Mouse (Mus musculus): ENCODE data around the gene Sim2.

The Sim2 gene

DNA sequence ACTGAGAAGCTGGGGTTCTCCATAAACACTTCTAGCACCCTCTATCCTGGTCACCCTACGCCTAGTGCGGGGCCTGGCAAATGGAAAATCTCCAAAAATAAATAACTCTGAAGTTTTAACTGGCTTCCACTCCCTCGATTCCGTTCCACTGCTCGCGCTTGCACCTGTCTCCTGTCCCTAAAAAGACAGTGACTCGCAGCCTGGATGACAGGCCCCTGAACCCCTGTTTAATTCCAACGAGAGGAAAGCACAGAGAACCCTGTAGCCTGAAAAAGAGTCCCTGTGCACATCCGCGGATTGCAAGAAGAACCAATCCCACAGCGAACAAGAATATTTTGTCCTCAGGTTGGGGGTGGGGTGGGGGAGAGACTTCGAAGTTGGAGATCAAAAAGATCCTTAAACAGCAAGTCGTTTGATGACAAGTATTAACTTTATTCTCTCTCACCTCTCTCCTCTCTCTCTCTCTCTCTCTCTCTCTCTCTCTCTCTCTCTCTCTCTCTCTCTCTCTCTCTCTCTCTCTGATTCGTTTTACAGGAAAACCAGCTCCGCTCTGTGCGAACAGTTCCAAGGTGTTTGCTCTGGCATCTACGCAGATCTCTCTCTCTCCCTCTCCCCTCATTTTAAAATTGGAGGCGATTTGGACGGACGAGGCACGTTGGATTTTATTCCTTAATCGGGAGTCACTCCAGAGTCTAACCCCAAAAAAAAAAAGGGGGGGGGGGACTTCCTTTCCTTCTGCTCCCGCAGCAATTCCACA is 6.2 kb upstream of the Sim2 start:
- in situ Hi-C loops (cut with MboI) = no loop called here

DNA sequence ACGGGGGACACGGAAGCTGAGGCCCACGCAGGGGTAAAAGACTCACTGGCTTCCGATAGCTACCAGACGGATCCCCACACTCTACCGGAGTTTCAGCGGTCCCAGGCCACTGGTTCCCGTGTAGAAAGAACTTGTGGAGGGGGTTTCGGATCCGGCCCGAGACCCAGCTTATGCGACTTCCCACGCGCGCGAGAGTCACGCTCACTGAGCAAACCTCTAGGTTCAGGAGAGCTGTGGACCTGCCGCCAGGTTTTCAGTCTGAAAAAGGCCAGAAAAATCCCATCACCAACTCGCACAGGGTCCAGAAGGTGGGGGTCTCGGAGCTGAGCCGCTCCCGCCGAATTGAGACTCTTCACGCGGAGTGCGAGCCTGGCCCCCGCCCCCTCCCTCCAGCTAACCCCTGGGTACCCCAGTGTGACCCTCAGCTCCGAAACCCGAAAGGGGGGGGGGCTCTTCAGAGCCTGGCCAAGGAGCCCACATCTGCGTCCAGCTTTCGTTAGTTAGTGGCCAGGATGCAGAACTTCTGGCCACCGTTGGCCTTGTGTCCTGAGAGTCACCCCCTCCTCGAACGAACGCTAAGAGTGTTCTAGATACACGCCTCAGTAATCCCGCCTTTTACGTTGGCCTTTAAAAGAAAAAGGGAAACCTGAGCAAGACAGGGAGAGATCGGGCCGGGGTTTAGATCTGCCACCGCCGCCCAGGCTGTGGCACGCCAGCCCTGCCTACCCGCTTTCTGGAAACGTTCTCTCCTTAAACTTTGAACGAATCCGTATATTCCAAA is 5.5 kb upstream of the Sim2 start:
- in situ Hi-C loops (cut with MboI) = no loop called here

DNA sequence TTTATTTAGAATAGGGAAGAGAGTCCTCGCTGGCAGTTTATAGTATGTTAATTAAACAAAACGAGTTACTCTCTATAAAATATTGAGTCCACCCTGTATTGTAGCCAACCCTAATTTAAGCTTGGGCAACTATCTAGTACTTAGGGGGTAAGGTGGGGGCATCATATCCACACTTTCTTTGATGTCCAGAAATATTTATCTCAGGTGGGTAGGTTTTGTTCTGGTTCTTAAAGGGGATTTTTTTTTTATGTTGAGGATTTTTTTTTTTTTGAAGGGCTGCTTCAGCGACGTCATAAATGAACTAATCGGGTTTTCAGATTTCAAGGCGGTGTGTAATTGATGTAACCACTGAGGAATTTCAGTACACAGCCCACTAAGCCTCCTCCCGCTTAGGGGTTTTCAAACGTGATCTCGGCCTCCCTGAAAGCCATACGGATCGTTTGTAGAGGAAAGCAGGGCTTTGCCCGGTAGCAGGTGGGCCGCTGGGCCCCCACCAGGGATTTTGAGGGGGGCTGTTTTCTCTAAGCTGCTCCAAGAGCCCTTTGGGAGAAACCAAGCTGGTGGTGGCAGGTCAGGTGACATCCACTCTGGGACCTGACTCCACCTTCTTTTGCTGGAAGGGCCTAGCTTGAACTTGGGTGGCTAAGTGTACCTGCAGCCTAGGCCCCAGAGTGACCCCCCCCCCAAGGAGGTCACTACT is 4.7 kb upstream of the Sim2 start:
- in situ Hi-C loops (cut with MboI) = no loop called here

DNA sequence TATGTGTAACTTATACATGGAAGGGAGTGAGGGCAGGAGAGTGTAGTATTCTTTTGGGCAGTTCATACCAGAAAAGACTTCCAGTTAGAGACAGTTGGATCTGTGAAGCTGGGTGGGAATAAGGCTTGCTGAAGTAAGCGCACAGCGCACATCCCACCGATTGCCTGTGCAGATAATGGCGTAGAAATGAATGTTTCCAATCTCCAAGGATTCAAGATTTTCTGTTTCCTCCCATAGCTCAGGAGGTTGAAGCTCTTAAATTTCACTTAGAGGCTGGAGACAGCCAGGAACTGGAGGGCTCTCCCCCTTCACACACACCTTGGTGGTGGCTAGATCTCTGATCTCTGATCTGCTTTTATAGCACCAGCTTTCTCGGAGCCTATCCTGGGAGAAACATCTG is 3.1 kb upstream of the Sim2 start:
- in situ Hi-C loops (cut with MboI) = no loop called here

DNA sequence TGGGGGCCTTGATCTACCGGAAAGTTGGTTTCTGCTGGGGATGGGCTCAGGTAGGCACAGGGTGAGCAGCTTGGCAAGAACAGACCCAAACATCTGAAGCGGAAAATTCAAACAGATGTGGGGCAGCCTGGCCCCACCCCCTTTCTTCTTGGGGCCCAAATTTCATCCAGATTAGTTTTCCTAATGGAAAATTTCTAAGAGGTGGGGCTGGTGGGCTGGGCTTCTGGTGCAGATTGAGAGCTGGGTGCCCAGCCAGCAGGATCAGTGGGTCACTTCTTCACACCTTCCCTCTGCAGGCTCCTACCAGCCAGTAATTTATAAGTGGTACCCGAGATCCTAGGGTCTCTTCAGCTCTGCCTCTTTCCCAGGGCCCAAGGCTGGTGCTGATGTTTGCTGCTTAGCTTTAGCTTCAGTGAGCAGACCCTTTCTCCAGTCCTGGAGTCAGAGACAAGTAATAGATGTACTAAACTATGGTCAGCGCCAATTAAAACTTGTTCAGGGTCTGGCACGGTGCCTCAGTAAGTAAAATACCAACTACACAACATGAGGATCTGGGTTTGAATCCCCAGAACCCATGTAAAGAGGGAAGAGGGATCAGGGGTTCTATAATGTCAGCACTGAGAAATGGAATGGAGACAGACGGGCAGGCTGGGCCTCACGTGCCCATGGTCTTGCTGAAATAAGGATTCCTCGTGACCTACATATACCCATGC is 2.6 kb upstream of the Sim2 start:
- in situ Hi-C loops (cut with MboI) = no loop called here

DNA sequence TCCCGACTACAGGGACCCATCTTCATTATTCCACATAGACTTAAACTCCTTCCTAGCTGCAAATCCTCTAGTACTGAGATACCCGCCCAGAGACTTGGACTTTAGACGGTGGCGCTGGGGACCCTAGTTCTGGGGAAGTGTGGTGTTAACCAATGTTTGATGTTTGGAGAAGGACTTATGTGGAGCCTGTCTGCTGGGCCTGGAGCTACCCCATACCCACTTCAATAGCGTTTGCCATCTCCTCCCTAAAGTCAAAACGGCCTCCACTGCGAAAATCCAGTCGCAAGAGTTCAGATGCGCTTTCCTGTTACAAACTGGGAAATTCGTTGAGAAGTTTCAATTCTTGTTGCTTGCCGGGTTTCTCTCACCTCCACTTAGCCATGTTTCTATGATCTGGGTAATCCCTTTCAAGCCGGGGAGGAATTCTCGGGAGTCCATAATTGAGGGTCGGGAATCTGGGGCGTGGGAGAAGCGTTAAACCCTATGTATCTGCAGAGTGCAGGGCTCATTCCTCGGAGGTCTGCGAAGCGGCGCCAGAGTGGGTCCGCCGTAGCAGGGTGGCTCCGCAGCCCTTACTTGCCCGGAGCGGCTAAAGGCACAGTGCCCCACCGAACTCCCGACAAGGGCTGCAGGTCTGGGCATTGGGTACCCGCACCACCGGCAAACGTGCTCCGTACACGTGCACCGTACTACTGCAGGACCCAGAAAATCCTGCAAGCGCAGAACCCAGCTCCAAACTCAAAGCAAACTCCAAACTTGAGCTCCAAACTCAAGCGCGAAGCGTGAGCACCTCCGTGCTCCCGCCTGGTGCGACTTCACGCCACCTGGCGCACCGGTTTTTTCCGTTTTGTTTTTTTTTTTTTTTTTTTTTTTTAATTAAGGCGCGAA is 1.5 kb upstream of the Sim2 start:
- in situ Hi-C loops (cut with MboI) = no loop called here

DNA sequence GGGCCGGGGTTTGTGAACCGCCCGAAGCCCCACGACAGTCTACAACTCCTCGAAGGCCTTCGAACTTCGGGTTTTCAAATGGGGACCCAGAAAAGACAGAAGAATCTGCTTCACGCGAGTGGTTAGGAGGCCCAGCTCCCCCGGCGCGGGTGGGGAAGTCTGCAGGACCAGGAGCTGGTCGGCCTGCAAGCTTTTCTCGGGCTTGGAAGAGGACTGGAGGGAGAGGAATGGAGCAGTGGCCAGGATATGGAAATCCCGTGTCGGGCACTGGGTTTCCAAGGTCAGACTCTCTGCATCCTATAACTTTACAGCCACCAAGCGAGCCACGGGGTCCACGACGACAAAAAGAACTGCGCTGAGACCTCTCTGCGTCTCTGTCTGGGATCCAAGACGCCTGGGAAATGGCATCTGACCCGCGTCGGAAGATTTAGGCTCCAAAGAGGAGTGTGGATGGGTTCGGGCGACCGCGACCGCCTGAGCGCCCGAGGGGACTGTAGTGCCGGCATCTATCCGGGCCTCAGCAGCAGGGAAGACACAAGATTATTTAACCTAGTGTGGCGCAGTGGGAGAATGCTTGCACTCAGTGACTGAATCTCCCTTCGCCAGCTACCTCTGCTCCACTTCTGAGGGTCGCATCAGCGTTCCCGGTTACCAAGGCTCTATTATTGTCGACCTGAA is 744 bp upstream of the Sim2 start:
- in situ Hi-C loops (cut with MboI) = no loop called here

DNA sequence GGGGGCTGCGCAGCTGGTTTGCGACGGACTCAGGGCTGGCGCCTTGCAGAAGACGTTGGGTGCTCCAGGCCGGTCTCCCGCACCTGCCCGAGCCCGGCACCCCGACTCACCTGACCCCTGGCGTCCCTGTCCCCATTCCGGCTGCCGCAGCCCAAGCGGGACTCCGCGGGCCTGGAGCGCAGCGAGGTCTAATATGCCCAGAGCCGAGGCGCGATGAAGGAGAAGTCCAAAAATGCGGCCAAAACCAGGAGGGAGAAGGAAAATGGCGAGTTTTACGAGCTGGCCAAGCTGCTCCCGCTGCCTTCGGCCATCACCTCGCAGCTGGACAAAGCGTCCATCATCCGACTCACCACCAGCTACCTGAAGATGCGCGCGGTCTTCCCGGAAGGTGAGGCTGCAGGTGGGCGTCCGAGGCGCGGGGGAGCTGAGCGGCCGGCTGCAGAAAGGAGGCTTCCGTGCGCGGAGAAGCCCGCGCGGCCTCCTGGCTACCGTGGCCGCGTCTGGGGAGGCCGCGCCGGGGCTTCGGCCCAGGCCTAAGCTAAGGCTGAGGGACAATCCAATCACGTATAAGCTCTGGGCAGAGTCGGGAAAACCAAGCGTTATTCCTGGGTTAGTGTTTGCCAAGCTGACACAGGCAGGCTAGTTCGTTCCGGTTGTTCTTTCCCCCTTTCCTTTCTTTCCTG is 1.0 kb downstream of the Sim2 start:
- in situ Hi-C loops (cut with MboI) = no loop called here

DNA sequence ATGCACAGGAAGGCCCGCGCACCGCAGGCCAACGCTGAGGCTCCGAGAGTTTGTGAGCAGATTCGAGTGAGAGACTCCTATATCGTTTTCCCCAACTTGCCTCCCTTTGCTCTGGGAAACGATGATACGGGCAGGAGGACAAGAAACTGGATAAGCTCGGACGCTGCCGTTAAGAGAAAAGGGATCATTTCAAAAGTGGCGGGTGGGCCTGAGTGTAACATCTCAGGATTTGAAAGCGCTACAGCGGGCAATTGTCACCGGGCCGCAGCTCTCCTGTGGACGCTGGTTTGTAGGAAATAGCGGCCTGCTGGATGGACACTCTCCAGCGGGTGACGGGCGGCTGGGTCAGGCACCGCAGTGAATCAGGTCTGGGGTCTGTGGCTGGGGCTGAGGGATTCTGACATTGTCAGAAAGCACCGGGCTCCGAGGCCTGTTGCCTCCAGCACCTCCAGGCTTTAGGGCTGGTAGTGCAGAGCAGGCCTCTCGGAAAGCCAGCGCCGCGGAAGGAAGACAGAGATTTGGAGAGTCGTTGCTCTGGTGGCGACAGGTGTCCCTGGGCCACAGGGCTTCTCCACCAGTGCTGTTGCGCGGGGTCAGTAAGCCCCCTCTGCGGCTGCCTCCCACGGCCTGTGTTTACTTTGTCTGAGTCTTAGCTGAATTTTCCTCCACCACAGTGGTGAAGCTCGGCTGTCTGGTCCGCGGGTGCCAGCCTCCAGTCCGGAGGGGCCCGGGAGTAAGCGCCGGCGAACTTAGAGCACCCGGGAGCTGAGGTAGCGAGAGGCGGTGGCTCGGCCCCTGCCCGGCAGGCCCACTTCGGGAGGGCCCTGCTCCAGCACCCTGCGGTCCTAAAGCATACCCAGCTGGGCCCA is 2.2 kb downstream of the Sim2 start:
- in situ Hi-C loops (cut with MboI) = no loop called here

DNA sequence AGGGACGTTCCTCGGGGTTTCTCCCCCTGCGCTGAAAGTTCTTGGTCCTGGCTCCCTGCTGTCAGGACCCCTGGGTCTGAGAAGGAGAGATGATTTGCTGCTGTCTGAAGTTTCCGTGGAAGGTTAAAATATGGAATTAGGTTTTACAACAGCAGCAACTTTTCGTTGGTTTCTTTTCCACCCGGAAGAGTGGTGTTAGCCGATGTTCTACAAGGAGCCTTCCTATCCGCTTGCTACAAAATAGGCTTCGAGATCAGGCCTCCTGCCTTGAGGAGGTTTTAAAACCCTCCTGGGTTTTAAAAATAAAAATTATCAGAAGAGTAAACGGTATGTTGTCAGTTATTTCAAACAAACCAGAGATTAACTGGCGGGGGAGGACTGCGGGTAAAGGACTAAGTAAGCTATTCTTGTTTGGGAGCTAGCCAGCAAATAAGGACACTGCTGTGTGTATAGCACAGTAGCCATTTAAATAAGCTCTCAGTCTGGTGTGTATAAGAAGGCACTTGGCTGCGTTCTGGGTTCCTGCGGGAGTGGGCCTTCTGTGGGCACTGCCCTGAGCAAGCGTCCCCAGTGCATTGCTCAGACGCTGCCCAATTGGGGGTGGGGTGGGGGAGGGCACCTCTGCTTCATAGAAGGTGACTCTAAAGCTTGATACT is 3.0 kb downstream of the Sim2 start:
- in situ Hi-C loops (cut with MboI) = no loop called here

DNA sequence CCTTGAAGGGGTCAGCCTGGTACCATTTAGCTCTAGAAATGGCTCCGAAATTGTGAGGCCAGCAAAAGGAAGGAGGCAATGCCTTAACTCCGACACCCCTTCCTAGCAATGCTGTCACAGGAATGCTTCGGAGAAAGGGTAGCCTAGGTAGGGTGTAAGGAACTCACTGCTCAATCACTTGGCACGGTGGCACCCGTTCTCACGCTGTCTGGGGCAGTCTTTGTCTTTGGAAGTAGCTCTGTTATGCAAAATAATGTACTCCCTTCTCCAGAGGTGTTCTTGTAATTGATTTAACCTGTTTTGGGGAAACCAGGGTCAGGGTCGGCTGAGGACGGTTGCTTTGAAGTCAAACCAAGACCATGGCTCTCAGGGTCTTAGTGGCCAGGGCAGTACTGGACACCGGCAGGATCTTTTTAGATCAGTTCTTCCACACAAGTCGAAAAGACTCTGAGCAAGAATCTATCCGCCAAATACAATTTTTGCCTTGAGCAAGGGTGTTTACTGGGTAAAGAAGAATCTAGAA is 3.6 kb downstream of the Sim2 start:
- in situ Hi-C loops (cut with MboI) = no loop called here

DNA sequence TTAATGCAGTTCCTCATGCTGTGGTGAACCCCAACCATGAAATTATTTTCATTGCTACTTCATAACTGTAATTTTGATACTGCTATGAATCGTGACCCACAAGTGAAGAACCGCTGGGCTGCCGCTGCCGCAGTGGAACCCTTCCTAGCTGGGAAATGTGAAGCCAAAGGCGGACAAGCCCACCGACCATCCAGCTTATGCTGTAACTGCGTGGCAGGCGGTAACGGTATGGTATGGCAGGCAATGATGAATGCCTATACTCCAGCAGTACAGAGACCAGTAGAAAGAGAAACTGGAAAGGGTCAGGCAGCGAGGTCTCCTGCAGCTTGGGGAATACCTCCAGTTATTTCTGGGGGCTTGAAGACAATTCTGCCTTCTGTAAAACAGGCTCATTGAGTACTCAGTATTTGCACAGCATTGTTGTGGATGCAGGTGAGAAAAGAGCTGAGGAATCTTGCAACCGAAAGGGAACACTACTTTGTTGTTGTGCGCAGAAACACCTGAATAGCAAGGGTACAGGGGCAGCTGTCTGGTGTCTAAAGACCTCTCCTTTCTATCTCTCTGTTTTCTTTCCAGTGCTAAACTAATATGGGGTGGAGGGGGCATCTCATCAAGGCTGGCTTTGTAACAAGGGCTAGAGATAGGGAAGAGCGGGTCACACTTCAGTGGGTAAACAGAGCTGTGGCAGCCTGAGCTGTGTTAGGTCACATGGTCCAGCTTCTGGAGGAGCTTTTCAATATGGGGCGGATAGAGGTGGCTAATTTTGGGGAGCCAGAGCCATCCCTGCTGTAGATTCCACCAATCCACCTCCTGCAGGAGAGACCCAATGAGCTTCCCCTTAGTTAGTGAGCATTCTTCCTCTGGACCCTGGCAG is 4.3 kb downstream of the Sim2 start:
- in situ Hi-C loops (cut with MboI) = no loop called here

DNA sequence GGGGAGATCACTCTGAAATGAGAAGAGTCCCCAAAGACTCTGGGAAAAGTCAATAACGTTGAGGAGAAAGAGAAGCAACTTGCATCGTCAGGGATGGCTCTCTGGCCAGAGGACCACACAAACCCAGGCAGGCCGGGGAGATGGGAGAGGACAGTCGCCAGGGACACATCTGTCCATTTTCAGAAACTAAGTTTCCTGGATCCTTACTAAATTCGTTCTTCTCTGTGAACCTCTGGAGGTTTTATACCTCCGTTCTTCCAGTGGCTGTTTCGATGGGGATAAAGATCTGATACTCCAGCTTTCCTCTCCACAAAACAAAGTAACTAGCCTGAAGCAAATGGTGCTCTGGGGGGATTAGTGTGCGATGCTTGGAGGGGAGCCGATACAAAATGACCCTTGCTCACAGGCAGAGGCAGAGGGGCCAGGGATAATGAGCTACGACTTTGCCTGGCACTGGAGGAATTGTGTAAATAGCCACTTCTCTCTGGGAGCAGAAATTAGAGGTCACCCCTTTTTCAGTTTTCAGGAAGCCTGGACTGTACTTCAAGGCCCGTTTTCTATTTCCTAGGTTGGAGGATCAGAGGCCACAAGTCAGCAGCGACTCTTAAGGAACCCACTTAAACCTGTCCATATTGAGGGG is 7.9 kb downstream of the Sim2 start:
- in situ Hi-C loops (cut with MboI) = no loop called here

DNA sequence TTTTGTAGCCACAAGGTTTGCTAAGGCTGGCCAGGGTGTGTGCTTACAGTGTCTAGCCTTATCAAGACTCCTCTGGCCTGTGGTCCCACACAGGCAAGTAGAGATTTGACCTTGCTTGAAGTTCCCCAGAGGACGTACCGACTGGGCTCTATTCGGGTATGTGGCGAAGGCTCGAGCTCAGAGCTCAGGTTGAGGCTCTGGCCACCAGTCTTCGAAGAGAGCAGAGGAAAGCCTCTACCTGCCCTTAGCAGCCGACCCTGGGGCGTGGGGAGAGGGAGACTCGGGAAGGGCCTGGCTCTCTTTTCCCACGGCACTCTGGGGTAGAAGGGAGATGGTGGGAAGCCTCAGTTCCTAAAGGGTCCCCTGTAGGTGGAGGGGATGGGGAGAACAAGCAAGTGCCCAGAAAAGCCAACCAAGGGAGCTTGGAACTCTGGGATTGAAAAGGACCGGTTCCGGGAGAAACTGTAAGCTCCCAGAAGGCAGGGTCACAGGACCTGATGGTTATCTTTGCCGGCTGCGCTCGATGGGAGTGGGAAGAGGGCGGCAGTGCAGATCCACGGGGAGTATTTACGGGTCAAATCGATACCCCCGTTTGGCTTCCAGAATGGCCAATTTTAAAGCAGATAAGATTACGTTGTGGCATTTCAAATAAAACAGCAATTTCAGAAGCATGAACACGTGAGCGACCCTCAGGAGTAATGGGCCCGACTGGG is 8.6 kb downstream of the Sim2 start:
- in situ Hi-C loops (cut with MboI) = no loop called here

DNA sequence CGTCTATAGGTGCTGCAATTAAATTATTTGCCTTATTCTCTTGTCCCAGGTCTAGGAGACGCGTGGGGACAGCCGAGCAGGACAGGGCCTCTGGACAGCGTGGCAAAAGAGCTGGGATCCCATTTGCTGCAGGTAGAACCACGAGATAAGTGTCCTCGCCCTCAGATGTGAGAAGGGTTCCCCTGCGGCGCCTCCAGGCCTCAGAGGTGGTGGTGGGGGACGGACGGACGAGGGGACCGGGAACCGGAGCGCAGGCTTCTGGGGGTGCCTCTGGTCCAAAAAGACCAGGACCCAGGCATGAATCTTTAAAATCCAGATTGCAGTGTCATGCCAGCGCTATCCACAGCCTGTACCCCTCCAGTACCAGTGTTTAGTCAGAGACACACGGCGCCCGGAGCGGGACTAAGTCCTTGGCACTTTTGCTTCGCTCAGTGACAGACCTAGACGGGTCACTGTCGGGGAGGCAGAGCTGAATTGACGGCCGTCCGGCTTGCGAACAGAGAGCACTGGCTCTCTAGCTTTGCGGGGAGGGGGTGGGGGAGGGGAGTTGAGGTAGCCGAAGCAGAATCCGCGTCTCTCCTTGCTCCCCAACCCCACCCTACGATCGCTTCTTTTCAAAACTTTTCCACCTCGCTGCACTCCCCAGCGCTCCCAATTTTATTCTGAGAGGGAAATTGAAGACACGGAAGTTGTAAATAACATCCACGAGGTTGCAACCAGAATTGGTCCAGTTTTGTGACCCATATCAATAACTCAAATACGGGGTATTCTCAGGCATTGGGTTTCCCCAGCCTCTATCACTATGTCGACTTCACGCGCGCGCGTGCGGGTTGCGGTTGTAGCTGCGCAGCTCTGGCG is 9.7 kb downstream of the Sim2 start:
- in situ Hi-C loops (cut with MboI) = no loop called here

All from mature B cell (primary cell).